Mouse (Mus musculus) MEL (cell line): ENCODE measurements around the gene Fcho1.

Experiments used
- CTCF ChIP-seq, 3 experiments: IDR thresholded peaks in 2 of 3; conservative IDR thresholded peaks in 1 of 3; 2 replicates each; pipeline ENCODE4 v1.5.1; 2011 to 2012; ENCODE audit warnings: low read length in 3 of 3, low read depth in 2 of 3, mild to moderate bottlenecking in 2 of 3, improper control_type of control experiment in 1 of 3, inconsistent platforms in 1 of 3, mixed read lengths in 1 of 3, moderate library complexity in 1 of 3; ENCODE audit not compliant: control insufficient read depth in 1 of 3, insufficient read depth in 1 of 3, poor library complexity in 1 of 3, severe bottlenecking in 1 of 3
- ETS1 ChIP-seq: IDR thresholded peaks from 2 replicates; pipeline ENCODE4 v1.6.1; 2012; ENCODE audit warnings: low read depth, mild to moderate bottlenecking, inconsistent platforms, low read length, improper control_type of control experiment, moderate library complexity
- GABPA ChIP-seq: IDR thresholded peaks from 2 replicates; pipeline ENCODE4 v1.6.1; 2012; ENCODE audit warnings: low read depth, mild to moderate bottlenecking, inconsistent platforms, low read length, improper control_type of control experiment, moderate library complexity
- HCFC1 ChIP-seq: IDR thresholded peaks from 2 replicates; pipeline ENCODE4 v1.6.1; 2012; ENCODE audit warnings: low read depth, mild to moderate bottlenecking, inconsistent platforms, low read length, improper control_type of control experiment, moderate library complexity
- KAT2A ChIP-seq: conservative IDR thresholded peaks from 2 replicates; pipeline ENCODE4 v1.6.1; 2012; ENCODE audit warnings: low read depth, low read length, improper control_type of control experiment, inconsistent platforms
- MAFK ChIP-seq: IDR thresholded peaks from 2 replicates; pipeline ENCODE4 v1.6.1; 2011; ENCODE audit warnings: low read depth, mild to moderate bottlenecking, low read length, improper control_type of control experiment, borderline replicate concordance
- MAX ChIP-seq: IDR thresholded peaks from 2 replicates; pipeline ENCODE4 v1.6.1; 2011; ENCODE audit warnings: low read length, improper control_type of control experiment
- MYC ChIP-seq: IDR thresholded peaks from 2 replicates; pipeline ENCODE4 v1.6.1; 2011; ENCODE audit warnings: low read depth, mild to moderate bottlenecking, low read length, improper control_type of control experiment, moderate library complexity
- NELFE ChIP-seq: IDR thresholded peaks from 2 replicates; pipeline ENCODE4 v1.6.1; 2011; ENCODE audit warnings: low read depth, low read length, improper control_type of control experiment
- POLR2A ChIP-seq, 2 experiments: IDR thresholded peaks; 2 replicates each; pipeline ENCODE4 v1.6.1; 2011 to 2012; ENCODE audit warnings: low read length in 2 of 2, mild to moderate bottlenecking in 2 of 2, control low read depth in 1 of 2, improper control_type of control experiment in 1 of 2, low read depth in 1 of 2, moderate library complexity in 1 of 2; ENCODE audit not compliant: control insufficient read depth in 1 of 2, insufficient read depth in 1 of 2, poor library complexity in 1 of 2
- TAL1 ChIP-seq: IDR thresholded peaks from 2 replicates; pipeline ENCODE4 v1.6.1; 2012; ENCODE audit warnings: mild to moderate bottlenecking, inconsistent platforms, low read length, moderate library complexity, mixed read lengths

DNA sequence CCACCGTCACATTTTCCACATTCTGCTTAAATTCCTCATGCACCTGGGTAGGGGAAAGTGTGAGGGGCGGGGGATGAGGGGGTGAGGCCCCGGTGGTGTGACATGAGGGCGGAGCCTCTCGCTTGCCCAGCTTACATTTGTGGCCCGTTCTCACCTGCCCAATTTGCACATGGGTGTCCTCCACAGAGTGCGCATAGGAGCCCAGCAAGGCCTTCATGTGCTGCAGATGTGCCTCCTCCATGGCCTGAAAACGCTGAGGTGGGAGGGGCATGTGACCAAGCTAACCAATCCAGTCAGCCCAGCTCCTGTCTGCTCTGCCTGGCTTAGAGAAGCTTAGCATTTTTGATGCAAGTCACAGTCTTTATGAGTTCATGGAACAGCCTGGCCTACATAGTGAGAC lies 10.0 kb downstream of the Fcho1 start:
- TF ChIP-seq POLR2A (IDR thresholded peaks at IDR 0.05; ENCODE audit: control insufficient read depth in 1 of 2, insufficient read depth in 1 of 2, low read depth in 1 of 2, low read length in 2 of 2, poor library complexity in 1 of 2) (no peak), NELFE (no peak), KAT2A (no peak), CTCF (IDR thresholded peaks at IDR 0.05 in 2 of 3, conservative IDR thresholded peaks at IDR 0.05 in 1 of 3; ENCODE audit: control insufficient read depth in 1 of 3, insufficient read depth in 1 of 3, low read depth in 2 of 3, low read length in 3 of 3, poor library complexity in 1 of 3, severe bottlenecking in 1 of 3) (no peak), TAL1 (no peak), HCFC1 (no peak), MAX (no peak), MYC (no peak), GABPA (no peak), MAFK (no peak), ETS1 (no peak)
